Mouse (Mus musculus): ENCODE measurements around the gene Ankrd50. TPM values are rescaled to one million over a fixed set of nuclear protein-coding genes. Genes with fewer than 3 reads are reported as not detected.
A peak's percentile ranks its signal among the peaks of the same experiment; 100 is the strongest.

Gene Ankrd50
- polyA plus RNA-seq, 1 experiment, result 47.3 TPM

- Histone ChIP-seq H3K27me3 (ENCODE audit: control insufficient read depth, insufficient read depth, low read length, poor library complexity, severe bottlenecking) (no peaks in the 10 kb centered on the region), H3K27ac (ENCODE audit: insufficient read depth, low read length) (no peak overlapping the region), H3K4me1 (ENCODE audit: control insufficient read depth, insufficient read depth, low read length) (peaks cover 1% of the 10 kb centered on the region), H3K36me3 (ENCODE audit: control insufficient read depth, insufficient read depth, low read length, poor library complexity, severe bottlenecking) (no peaks in the 10 kb centered on the region), H3K9ac (ENCODE audit: low read depth, poor library complexity, severe bottlenecking) (no peak overlapping the region), H3K4me3 (ENCODE audit: low read depth, low read length) (no peak overlapping the region), H3K9me3 (replicated peaks; ENCODE audit: control insufficient read depth, insufficient read depth, low read length, poor library complexity, severe bottlenecking) (no peaks in the 10 kb centered on the region)
- TF ChIP-seq EP300 (IDR thresholded peaks at IDR 0.05; ENCODE audit: insufficient read depth, low read depth, low read length) (no peak), POLR2A (IDR thresholded peaks at IDR 0.05; ENCODE audit: insufficient read depth, low read length) (no peak), CTCF (IDR thresholded peaks at IDR 0.05; ENCODE audit: low read depth, low read length) (no peak)
Measured at GRCm38 (mm10) chr3:38490720-38491119, 6.1 kb upstream of the Ankrd50 start.

- Histone ChIP-seq H3K4me1 (ENCODE audit: control insufficient read depth, insufficient read depth, low read length) (no peaks in the 10 kb centered on the region), H3K36me3 (ENCODE audit: control insufficient read depth, insufficient read depth, low read length, poor library complexity, severe bottlenecking) (no peaks in the 10 kb centered on the region), H3K9me3 (replicated peaks; ENCODE audit: control insufficient read depth, insufficient read depth, low read length, poor library complexity, severe bottlenecking) (no peaks in the 10 kb centered on the region), H3K27me3 (ENCODE audit: control insufficient read depth, insufficient read depth, low read length, poor library complexity, severe bottlenecking) (no peaks in the 10 kb centered on the region), H3K9ac (ENCODE audit: low read depth, poor library complexity, severe bottlenecking) (peak overlapping the region; percentile 50), H3K27ac (ENCODE audit: insufficient read depth, low read length) (no peak overlapping the region), H3K4me3 (ENCODE audit: low read depth, low read length) (peak overlapping the region; percentile 81)
- no peak for TF ChIP-seq CTCF (IDR thresholded peaks at IDR 0.05; ENCODE audit: low read depth, low read length)
- TF ChIP-seq EP300 (IDR thresholded peaks at IDR 0.05; ENCODE audit: insufficient read depth, low read depth, low read length), result no peak
- peak; percentile 75 for TF ChIP-seq POLR2A (IDR thresholded peaks at IDR 0.05; ENCODE audit: insufficient read depth, low read length)
Measured at GRCm38 (mm10) chr3:38485107-38485545, 482 bp upstream of the Ankrd50 start.

- Histone ChIP-seq H3K27me3 (ENCODE audit: control insufficient read depth, insufficient read depth, low read length, poor library complexity, severe bottlenecking) (no peaks in the 10 kb centered on the region), H3K27ac (ENCODE audit: insufficient read depth, low read length) (no peak overlapping the region), H3K36me3 (ENCODE audit: control insufficient read depth, insufficient read depth, low read length, poor library complexity, severe bottlenecking) (no peaks in the 10 kb centered on the region), H3K4me1 (ENCODE audit: control insufficient read depth, insufficient read depth, low read length) (no peaks in the 10 kb centered on the region), H3K9me3 (replicated peaks; ENCODE audit: control insufficient read depth, insufficient read depth, low read length, poor library complexity, severe bottlenecking) (no peaks in the 10 kb centered on the region), H3K4me3 (ENCODE audit: low read depth, low read length) (no peak overlapping the region), H3K9ac (ENCODE audit: low read depth, poor library complexity, severe bottlenecking) (no peak overlapping the region)
- TF ChIP-seq EP300 (IDR thresholded peaks at IDR 0.05; ENCODE audit: insufficient read depth, low read depth, low read length) (no peak), CTCF (IDR thresholded peaks at IDR 0.05; ENCODE audit: low read depth, low read length) (no peak), POLR2A (IDR thresholded peaks at IDR 0.05; ENCODE audit: insufficient read depth, low read length) (no peak)
Measured at GRCm38 (mm10) chr3:38483551-38483950, 1.1 kb downstream of the Ankrd50 start.

- no peak overlapping the region for H3K9ac ChIP-seq (ENCODE audit: low read depth, poor library complexity, severe bottlenecking)
- H3K36me3 ChIP-seq (ENCODE audit: control insufficient read depth, insufficient read depth, low read length, poor library complexity, severe bottlenecking), result no peaks in the 10 kb centered on the region
- H3K4me1 ChIP-seq (ENCODE audit: control insufficient read depth, insufficient read depth, low read length), result no peaks in the 10 kb centered on the region
- H3K9me3 ChIP-seq (replicated peaks; ENCODE audit: control insufficient read depth, insufficient read depth, low read length, poor library complexity, severe bottlenecking), result no peaks in the 10 kb centered on the region
- H3K27ac ChIP-seq (ENCODE audit: insufficient read depth, low read length), result no peak overlapping the region
- no peaks in the 10 kb centered on the region for H3K27me3 ChIP-seq (ENCODE audit: control insufficient read depth, insufficient read depth, low read length, poor library complexity, severe bottlenecking)
- H3K4me3 ChIP-seq (ENCODE audit: low read depth, low read length), result no peak overlapping the region
- no peak for TF ChIP-seq CTCF (IDR thresholded peaks at IDR 0.05; ENCODE audit: low read depth, low read length)
Measured at GRCm38 (mm10) chr3:38482749-38483148, 1.9 kb downstream of the Ankrd50 start.

- no peak overlapping the region for H3K4me3 ChIP-seq (ENCODE audit: low read depth, low read length)
Measured at GRCm38 (mm10) chr3:38481106-38481505, 3.5 kb downstream of the Ankrd50 start.

GRCm38 (mm10) chr3:38477936-38478335, 6.7 kb downstream of the Ankrd50 start:
- H3K4me1 ChIP-seq (ENCODE audit: control insufficient read depth, insufficient read depth, low read length), result no peaks in the 10 kb centered on the region
- no peaks in the 10 kb centered on the region for H3K27me3 ChIP-seq (ENCODE audit: control insufficient read depth, insufficient read depth, low read length, poor library complexity, severe bottlenecking)
- no peak for TF ChIP-seq POLR2A (IDR thresholded peaks at IDR 0.05; ENCODE audit: insufficient read depth, low read length)
- no peak for TF ChIP-seq CTCF (IDR thresholded peaks at IDR 0.05; ENCODE audit: low read depth, low read length)
- TF ChIP-seq EP300 (IDR thresholded peaks at IDR 0.05; ENCODE audit: insufficient read depth, low read depth, low read length), result no peak
- H3K27ac ChIP-seq (ENCODE audit: insufficient read depth, low read length), result no peak overlapping the region
- H3K4me3 ChIP-seq (ENCODE audit: low read depth, low read length), result no peak overlapping the region
- H3K36me3 ChIP-seq (ENCODE audit: control insufficient read depth, insufficient read depth, low read length, poor library complexity, severe bottlenecking), result no peaks in the 10 kb centered on the region
- H3K9ac ChIP-seq (ENCODE audit: low read depth, poor library complexity, severe bottlenecking), result no peak overlapping the region
- no peaks in the 10 kb centered on the region for H3K9me3 ChIP-seq (replicated peaks; ENCODE audit: control insufficient read depth, insufficient read depth, low read length, poor library complexity, severe bottlenecking)

More at GRCm38 (mm10) chr3:38481106-38481505, 3.5 kb downstream of the Ankrd50 start:
- Histone ChIP-seq H3K9me3 (replicated peaks; ENCODE audit: control insufficient read depth, insufficient read depth, low read length, poor library complexity, severe bottlenecking) (no peaks in the 10 kb centered on the region), H3K4me1 (ENCODE audit: control insufficient read depth, insufficient read depth, low read length) (no peaks in the 10 kb centered on the region), H3K27me3 (ENCODE audit: control insufficient read depth, insufficient read depth, low read length, poor library complexity, severe bottlenecking) (no peaks in the 10 kb centered on the region), H3K27ac (ENCODE audit: insufficient read depth, low read length) (no peak overlapping the region), H3K9ac (ENCODE audit: low read depth, poor library complexity, severe bottlenecking) (no peak overlapping the region), H3K36me3 (ENCODE audit: control insufficient read depth, insufficient read depth, low read length, poor library complexity, severe bottlenecking) (no peaks in the 10 kb centered on the region)
- TF ChIP-seq CTCF (IDR thresholded peaks at IDR 0.05; ENCODE audit: low read depth, low read length) (no peak), POLR2A (IDR thresholded peaks at IDR 0.05; ENCODE audit: insufficient read depth, low read length) (no peak), EP300 (IDR thresholded peaks at IDR 0.05; ENCODE audit: insufficient read depth, low read depth, low read length) (no peak)

Measured in ES-Bruce4 (cell line).